Mouse (Mus musculus) thymus, adult 2 months (tissue): ENCODE data around the gene Pdlim5. TPM values are rescaled to one million over a fixed set of nuclear protein-coding genes. Genes with fewer than 3 reads are reported as not detected.

ENCODE experiments used
- DNase-seq: peaks from one replicate; pipeline ENCODE4 v3.0.0; 2021
- H3K27ac ChIP-seq: fragments of 200-500 bp; 2 replicates; pipeline ENCODE4 v1.5.1; 2012; ENCODE audit warnings: low read length, control low read depth; ENCODE audit not compliant: control insufficient read depth, insufficient read depth
- H3K27me3 ChIP-seq: fragments of 200-500 bp; 2 replicates; pipeline ENCODE4 v1.6.1; 2012; ENCODE audit warnings: mild to moderate bottlenecking, low read length, moderate library complexity, mixed read lengths; ENCODE audit not compliant: control insufficient read depth, insufficient read depth
- H3K36me3 ChIP-seq: fragments of 200-500 bp; 2 replicates; pipeline ENCODE4 v1.6.1; 2012; ENCODE audit warnings: mild to moderate bottlenecking, low read length, moderate library complexity; ENCODE audit not compliant: control insufficient read depth, insufficient read depth
- H3K4me1 ChIP-seq: fragments of 200-500 bp; replicated peaks from 2 replicates; pipeline ENCODE4 v1.6.1; 2012; ENCODE audit warnings: low read length; ENCODE audit not compliant: control insufficient read depth, insufficient read depth
- H3K4me3 ChIP-seq: fragments of 200-500 bp; 2 replicates; pipeline ENCODE4 v1.5.1; 2012; ENCODE audit warnings: mild to moderate bottlenecking, low read length, control low read depth, moderate library complexity; ENCODE audit not compliant: control insufficient read depth, insufficient read depth
- CTCF ChIP-seq: fragments of 200-500 bp; IDR thresholded peaks from 2 replicates; pipeline ENCODE4 v1.5.1; 2012; ENCODE audit warnings: mild to moderate bottlenecking, control low read depth, low read length, moderate library complexity, borderline replicate concordance; ENCODE audit not compliant: control insufficient read depth, poor library complexity, insufficient read depth; ENCODE audit errors: extremely low read depth
- POLR2A ChIP-seq: fragments of 200-500 bp; IDR thresholded peaks from 2 replicates; pipeline ENCODE4 v1.6.1; 2012; ENCODE audit warnings: mild to moderate bottlenecking, low read length, control low read depth, moderate library complexity; ENCODE audit not compliant: control insufficient read depth, poor library complexity, insufficient read depth; ENCODE audit errors: extremely low read depth
- WGBS: fragments of 180-500 bp; shearing (Covaris S2); methylation state at CpG from one replicate; pipeline ENCODE4 v1.1.7; 2018; 5-methylcytosine and 5-hydroxymethylcytosine counted together
- polyA plus RNA-seq: library from polyadenylated mRNA; depleted of rRNA; stranded (reverse); fragments of >200 nt; gene quantifications from 2 replicates; pipeline ENCODE4 v1.2.3, GENCODE M21; 2012; rRNA removed

Pdlim5 gene
- polyA plus RNA-seq: 48.7 and 56.5 TPM in 2 replicates

DNA sequence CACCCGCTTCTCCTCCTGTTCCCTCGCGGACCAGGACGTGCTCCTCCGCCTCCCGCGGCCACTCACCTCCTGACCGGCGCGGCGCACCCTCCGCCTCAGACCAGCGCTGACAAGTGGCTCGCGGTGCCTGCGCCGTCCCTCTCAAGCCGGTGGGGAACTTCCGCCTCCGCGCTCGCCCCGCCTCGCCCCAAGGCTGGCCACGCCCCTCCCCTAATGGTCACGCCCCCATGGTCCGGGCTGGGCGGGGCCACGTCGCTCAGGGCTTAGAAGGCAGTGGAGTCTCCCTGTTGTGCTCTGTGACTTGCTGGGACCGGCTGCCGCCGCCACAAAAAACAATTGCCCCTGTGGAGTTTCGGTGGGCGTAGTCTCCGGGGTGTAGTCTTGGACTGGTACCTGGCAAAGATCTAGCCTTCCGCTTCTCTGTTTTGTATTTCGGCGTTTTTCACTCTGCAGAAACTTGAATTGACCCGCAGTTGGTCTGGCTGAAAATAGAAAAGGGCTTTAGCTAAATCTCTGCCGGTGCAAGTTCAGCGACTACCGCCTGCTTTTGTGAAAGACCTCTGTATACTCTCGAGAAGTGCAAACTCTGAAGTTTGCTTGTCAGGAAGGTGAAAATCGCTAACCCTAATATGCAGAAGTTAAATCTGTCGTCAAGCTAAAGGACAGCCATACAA, at the start of gene Pdlim5:
Gene Pdlim5 (minus strand): TSS at position 177 of the 674 bp plus-strand sequence.
- Histone ChIP-seq H3K27me3 (no peaks in the 10 kb centered on the region), H3K27ac (peak within 1 kb of the TSS; percentile 5; the same call in 1 of the 2 replicates), H3K36me3 (no peaks in the 10 kb centered on the region), H3K4me3 (peak within 1 kb of the TSS; percentile 89), H3K4me1 (peaks cover 5% of the 10 kb centered on the region)
- under 1% methylated on average over 46 of the region's 46 CpGs for WGBS
- TF ChIP-seq CTCF: no peak
- peak; percentile 73 for TF ChIP-seq POLR2A
- DNase-seq: peak; percentile 96

- TF ChIP-seq POLR2A: no peak
- TF ChIP-seq CTCF: no peak
- Histone ChIP-seq H3K4me1 (no peaks in the 10 kb centered on the region; the same call in 1 of the 2 replicates), H3K27ac (no peak overlapping the region), H3K4me3 (no peak overlapping the region), H3K36me3 (no peaks in the 10 kb centered on the region), H3K27me3 (no peaks in the 10 kb centered on the region)
- no peak for DNase-seq
- WGBS: 59% methylated on average over 4 of the region's 4 CpGs
Measured at GRCm38 (mm10) chr3:142443710-142444043, 48.2 kb upstream of the Pdlim5 start.

GRCm38 (mm10) chr3:142443006-142443709, 47.7 kb upstream of the Pdlim5 start:
- no peaks in the 10 kb centered on the region for H3K27me3 ChIP-seq
- DNase-seq: peak; percentile 87
- no peak overlapping the region for H3K27ac ChIP-seq
- TF ChIP-seq CTCF (no peak), POLR2A (no peak)
- 0 out of 2 replicates have a peak overlapping the region, but pooled peaks have one; percentile 9 for H3K4me3 ChIP-seq
- H3K4me1 ChIP-seq: no peaks in the 10 kb centered on the region; the same call in 1 of the 2 replicates
- 12% methylated on average over 12 of the region's 12 CpGs for WGBS
- no peaks in the 10 kb centered on the region for H3K36me3 ChIP-seq

DNA sequence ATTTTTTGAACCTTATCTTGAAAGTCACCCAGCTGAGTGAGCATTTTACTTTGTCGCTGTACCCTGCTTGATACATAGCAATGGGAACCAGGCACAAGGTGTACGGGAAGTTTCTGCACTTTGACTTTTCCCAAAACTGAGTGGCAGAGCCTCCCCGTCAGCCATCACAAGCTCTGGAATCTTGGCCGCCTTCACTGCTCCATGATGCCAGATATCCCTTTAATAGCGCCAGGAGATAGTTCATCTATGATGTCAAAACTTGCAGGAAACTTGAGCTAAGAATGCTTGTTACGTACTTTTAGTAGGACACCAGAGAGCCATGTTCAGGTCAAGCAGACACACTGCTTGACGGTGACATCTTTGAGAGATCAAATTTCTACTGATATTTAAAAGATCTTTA, 46.7 kb upstream of the Pdlim5 start:
- no peak overlapping the region for H3K27ac ChIP-seq

DNA sequence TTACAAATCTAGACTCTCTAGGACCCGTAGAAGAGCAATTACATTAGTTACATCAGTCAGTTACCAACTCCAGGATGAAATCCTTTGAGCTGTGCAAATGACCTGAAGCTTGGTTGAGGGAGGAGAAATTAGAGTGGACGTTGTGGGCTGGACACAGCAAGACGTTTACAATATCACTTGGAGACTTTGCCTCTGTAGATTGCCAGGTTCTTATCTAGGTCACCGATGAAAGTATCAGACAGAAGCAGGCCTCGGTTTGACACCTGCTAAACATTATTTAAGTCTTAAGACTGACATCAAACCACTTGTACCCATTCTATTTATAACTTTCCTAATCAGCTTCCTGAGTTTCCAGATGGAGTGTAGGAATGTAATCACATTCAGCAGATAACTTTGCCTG, 45.6 kb upstream of the Pdlim5 start:
- Histone ChIP-seq H3K27ac (no peak overlapping the region), H3K4me3 (no peak overlapping the region), H3K4me1 (no peaks in the 10 kb centered on the region; the same call in 1 of the 2 replicates), H3K27me3 (no peaks in the 10 kb centered on the region), H3K36me3 (no peaks in the 10 kb centered on the region)
- TF ChIP-seq CTCF (no peak), POLR2A (no peak)
- no peak for DNase-seq
- 80% methylated on average over 5 of the region's 5 CpGs for WGBS

More for the DNA sequence above, 46.7 kb upstream of the Pdlim5 start:
- Histone ChIP-seq H3K4me1 (no peaks in the 10 kb centered on the region; the same call in 1 of the 2 replicates), H3K36me3 (no peaks in the 10 kb centered on the region), H3K4me3 (no peak overlapping the region), H3K27me3 (no peaks in the 10 kb centered on the region)
- WGBS: 94% methylated on average over 7 of the region's 7 CpGs
- no peak for DNase-seq
- no peak for TF ChIP-seq CTCF
- no peak for TF ChIP-seq POLR2A

DNA sequence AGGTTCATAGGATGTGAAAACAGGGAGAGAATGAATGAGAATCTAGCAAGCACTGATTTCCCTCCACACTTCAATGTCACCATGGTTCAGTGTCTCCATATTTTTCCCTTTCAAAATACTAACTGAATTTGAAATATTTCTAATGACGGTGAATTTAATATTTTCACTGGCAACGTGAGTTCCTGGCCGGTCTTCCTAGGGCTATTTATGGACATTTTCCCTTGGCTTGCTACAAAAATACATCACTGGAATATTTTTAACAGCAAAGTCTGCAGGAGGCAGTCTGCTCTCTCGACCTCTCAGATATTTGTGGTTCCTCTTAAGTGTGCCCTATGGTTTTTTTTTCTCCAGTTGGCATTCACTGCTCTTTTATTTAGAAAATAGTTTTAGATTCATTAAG, 44.7 kb upstream of the Pdlim5 start:
- no peaks in the 10 kb centered on the region for H3K36me3 ChIP-seq
- H3K27ac ChIP-seq: no peak overlapping the region
- no peaks in the 10 kb centered on the region for H3K27me3 ChIP-seq
- WGBS: 59% methylated on average over 4 of the region's 4 CpGs
- no peak for TF ChIP-seq CTCF
- no peak for TF ChIP-seq POLR2A
- no peak for DNase-seq
- H3K4me3 ChIP-seq: no peak overlapping the region
- H3K4me1 ChIP-seq: no peaks in the 10 kb centered on the region; the same call in 1 of the 2 replicates
